Mouse (Mus musculus) megakaryocyte, embryonic 14.5 days (primary cell): ENCODE data around the gene Stk39.

ENCODE experiments used
- FLI1 ChIP-seq: IDR thresholded peaks from 2 replicates; pipeline ENCODE4 v1.6.1; 2012; ENCODE audit warnings: low read length, inconsistent platforms, mixed read lengths
- GATA1 ChIP-seq: IDR thresholded peaks from 3 replicates; pipeline ENCODE4 v1.6.1; 2012; ENCODE audit warnings: mixed read lengths, low read length, inconsistent platforms, borderline replicate concordance

- TF ChIP-seq GATA1, result no peak
- TF ChIP-seq FLI1, result no peak
Observed at GRCm38 (mm10) chr2:68383964-68384363, 88.1 kb downstream of the Stk39 start.
